Mouse (Mus musculus) thymus, adult 18-20 months (tissue): Measurements from ENCODE around the gene Gm3415.

Experiments used
- DNase-seq, 2 experiments: peaks; one replicate each; pipeline ENCODE4 v3.0.0; 2022; ENCODE audit warnings: mixed read lengths in 2 of 2

The Gm3415 gene

GRCm38 (mm10) chr5:146599970-146600369 is 44.0 kb downstream of the Gm3415 start:
- DNase-seq, result no peak

- DNase-seq, result no peak
These were observed 50.3 kb downstream of the Gm3415 start for GRCm38 (mm10) chr5:146606221-146606620.

GRCm38 (mm10) chr5:146606895-146607294 is 51.0 kb downstream of the Gm3415 start:
- DNase-seq, result no peak

GRCm38 (mm10) chr5:146607816-146608215 is 51.9 kb downstream of the Gm3415 start:
- DNase-seq, result no peak
